Mouse (Mus musculus) urinary bladder, postnatal 4 days (tissue): ENCODE data around the gene Cfap69.

Source experiments
- DNase-seq, 2 experiments: peaks; one replicate each; pipeline ENCODE4 v3.0.0; 2021 to 2022; ENCODE audit warnings: low spot score in 2 of 2

Gene Cfap69

DNA sequence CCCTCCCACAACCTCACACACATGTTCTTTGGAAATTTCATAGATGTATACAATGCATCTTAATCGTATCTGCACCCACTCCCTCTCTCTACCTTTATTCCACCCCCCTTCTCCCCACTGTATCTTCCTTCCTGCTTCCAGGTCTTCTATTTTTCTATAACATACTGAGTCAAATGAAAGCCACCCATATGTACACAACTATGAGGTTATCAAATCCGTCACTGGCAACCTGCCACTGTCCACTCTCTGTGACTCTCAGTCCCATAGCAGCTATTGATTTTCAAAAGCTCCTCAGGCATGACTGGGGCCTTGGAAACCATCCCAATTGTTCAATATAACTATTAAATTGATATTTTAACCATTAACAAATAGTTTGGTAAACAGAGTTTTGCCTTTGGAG is 6.1 kb downstream of the Cfap69 start:
- no peak for DNase-seq

DNA sequence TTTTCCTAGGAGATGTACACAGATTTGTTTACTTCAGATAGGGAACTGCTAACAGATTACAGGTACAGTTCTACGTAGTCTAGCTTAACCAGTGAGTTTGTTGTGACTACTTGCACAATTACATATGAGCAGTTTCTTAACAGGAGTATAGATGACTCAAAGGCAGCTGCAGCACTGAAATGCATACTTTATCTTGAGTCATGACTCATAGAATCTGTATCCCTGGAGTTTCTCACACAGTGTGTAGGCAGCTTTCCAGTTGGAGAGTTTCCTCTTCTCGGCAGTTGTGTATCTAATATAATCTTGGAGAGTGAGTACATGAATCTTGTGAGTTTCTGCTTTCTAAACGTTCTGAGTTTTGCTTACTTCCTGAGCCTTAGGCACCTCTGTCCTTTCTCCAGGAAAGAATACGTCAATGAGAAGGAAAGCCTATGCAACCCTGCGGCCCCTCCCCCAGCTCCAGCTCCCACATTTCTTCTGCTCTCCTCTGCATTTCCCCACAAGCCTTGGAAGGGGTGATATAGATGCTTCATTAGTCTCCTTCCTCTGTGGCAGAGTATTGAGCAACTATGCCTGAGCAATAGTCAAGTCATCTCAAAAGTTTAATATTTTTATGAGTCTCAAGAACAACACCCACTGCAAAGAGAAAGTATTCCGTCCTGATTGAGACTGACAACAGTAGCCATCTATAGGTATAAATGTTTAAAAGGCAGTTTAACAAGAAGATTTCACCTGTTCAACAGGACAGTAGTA is 15.0 kb downstream of the Cfap69 start:
- no peak for DNase-seq

DNA sequence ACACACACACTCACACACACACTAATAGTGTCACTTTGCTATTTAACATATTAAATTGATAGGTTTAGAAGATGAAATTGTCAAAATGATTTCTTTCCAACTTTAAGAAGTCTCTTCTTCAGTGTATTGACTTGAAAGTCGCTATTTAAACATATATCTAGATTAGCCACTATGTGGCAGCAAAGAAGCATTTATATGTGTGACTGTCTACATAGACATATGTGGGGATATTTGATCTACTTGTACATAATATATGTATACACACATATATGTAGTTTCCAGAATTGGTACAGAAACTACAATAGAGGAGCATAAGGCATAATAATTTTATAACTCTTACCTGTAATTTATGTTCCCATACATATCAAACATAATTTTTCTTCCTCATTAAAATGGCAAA is 17.9 kb downstream of the Cfap69 start:
- DNase-seq = no peak

DNA sequence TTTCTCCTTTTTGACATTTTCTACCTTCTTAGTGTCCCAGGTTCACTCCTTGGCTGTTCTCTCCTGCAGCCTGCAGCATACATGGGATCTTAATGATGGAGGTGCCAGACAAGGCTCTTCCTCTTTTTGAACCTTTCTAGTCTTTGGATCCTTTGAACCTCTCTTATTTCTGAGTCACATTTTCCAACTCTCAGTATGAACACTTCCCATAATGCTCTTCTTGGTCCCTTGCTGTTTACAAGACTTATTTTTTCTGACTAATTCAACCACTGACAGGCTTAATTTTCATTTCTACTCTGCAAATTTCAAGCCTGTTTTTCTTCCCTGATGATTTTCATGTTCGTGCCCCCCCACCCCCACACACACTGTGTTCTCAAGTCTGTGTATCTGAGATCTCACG is 25.5 kb downstream of the Cfap69 start:
- DNase-seq = no peak

DNA sequence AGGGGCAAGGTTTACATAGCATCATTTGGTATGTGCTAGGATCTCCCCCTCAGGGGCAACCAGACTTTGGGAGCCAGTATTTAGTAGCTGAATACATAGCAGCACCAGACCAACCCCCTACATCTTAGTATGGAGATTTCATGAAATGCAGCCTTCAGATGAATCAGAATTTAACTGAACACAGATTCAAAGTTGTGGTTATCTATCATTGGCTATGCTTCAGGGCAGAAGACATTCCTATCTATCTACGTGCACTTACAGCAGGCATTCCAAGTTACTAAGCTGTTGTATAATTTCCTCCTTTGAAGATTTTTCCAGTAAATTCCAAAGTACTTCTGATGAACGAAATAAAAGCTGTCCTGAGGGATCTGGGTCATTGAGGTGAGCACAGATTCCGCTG is 38.5 kb downstream of the Cfap69 start:
- no peak for DNase-seq

DNA sequence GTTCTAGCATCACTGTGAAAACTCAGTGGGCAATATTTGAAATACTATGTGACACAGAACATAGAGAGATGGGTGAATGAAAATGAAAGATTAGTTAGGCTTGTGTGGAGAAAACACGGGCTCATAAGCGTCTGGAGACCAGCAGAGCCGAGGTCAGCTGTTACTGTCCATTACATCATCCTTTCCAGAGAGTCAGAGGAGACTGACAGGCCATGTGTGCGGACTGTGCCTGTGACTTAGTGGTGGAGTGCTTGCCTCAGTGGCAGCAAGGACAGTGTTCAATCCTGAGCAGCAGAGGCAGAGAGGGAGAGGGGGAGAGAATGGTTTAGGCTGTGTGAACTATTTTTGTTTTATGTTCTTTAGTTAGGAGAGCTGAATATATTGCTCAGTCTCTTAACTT is 45.7 kb downstream of the Cfap69 start:
- DNase-seq = no peak

DNA sequence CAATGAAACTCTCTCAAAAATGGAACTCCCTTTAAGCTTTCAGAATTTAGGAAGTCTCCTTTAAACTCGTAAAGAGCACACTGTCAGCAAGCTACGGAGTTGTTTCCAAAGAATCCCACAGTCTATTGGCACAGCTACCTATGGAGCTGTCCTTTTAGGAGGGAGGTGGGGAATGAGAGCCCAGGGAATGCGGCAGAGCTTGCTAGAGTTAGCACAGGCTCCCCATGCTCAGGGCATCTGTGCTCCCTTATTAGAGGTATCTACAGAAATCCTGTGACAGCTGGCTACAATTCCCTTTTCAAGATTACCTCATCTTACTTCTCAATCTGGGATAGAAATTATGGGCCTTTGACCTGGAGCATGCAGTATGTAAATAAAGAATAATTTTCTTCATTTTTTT is 53.5 kb downstream of the Cfap69 start:
- no peak for DNase-seq

DNA sequence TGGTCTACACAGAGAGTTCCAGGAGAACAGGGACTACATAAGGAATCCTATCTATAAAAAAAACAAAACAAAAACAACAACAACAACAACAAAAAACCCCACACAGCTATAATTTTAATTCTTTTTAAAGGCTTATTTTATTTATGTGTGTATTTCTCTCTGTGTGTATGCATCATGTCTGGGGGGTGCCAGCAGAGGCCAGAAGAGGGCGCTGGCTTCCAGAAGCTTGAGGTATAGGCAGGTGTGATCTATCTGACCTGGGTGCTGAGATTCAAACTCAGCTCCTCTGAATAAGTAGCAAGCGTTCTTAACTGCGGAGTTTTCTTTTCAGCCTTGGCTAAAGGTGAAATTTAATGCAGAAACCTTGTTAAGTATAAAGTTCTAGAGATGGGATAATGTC is 76.4 kb downstream of the Cfap69 start:
- no peak for DNase-seq

DNA sequence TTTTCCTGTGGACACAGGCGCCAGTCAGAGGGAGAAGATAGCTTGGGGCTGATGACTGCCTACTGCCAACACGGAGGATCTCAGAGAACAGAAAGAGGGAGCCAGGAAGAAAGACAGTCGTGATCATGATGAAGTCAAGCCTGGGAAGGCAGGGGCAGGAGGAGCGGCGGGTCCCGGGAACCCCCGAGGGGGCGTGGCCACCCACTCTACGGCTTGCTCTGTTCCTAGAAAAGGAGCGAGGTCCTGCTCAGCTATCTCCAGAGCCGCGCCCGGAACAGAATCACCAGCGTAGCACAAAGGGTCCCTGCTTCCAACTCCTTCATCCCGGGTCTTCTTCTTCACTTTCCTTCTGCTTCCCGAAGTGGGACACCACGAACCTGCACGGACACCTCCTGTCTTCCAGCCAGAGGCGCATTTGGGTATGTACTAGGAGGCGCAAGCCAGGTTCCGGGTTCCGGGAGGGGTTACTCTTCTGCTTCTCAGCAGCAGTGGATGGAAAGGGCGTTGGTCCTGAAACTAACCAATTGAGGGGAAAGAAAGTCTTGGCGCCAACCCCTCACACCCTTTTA is 90.2 kb downstream of the Cfap69 start, which contains the start of gene Gm8773:
TSS of gene Gm8773 (plus strand) at position 51 of the 569 bp plus-strand sequence.
- no peak for DNase-seq

DNA sequence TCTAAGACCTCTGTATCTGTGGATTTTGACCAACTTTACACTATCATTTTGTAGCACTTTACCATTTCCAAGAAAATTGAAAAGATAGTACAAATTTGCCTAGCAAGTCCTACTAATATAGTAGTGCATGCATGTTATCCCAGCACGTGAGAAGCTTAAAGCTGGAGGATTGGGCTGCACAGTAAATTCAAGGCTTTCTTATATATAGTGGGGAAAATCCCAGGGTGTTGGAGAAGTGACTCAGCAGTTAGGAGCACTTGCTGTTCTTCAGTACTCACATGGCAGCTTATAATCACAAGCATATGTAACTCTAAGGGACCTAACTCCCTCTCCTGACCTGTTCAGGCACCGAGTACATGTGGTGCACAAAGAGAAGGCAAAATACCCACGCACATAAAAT is 101.6 kb downstream of the Cfap69 start:
- no peak for DNase-seq

DNA sequence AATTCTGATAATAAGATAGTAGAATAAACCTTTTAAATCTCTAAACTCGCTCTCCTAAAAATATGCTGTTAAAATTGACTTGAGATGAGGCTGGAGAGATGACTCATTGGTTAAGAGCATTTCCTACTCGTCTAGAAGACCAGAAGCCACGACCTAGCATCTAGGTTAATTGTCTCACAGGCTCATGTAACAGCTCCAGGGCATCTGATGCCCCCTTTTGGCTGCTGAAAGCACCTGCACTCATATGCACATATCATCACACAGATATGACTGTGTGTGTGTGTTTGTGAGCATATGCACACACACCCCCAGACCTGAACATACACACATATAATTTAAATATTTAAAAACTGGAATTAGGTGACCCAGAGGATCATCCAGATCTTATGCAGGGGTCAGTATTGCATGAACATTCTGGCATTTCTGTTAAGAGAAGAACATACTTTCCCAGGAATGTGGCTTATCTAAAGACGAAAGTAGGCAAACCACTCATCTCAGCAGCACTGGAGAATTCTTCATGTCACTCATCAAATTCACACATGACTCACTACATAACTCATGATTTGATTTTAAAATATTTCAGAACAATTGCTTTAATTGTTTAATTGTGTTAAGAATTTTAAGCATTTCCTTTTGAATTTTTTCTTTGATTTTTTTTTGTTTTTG is 102.9 kb downstream of the Cfap69 start:
- DNase-seq = no peak

DNA sequence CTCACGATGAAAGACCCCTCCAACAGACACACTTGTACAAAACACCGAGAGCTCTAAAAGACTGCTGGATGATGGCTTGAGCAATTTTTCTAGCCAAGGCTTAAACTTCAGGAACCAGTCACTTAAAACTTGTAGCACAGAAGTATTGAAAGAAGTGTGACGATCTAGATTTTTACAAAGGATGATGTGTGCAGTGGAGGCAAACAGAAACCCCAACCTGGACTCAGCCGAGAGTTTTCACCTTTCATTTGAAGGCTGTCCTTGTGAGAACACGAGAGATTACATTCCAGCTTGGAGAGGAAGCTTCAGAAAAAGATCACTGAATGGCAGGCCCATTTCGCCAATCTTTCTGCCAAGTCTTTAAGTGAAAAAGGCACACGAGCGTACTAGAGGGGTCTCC is 104.2 kb downstream of the Cfap69 start:
- DNase-seq = no peak

DNA sequence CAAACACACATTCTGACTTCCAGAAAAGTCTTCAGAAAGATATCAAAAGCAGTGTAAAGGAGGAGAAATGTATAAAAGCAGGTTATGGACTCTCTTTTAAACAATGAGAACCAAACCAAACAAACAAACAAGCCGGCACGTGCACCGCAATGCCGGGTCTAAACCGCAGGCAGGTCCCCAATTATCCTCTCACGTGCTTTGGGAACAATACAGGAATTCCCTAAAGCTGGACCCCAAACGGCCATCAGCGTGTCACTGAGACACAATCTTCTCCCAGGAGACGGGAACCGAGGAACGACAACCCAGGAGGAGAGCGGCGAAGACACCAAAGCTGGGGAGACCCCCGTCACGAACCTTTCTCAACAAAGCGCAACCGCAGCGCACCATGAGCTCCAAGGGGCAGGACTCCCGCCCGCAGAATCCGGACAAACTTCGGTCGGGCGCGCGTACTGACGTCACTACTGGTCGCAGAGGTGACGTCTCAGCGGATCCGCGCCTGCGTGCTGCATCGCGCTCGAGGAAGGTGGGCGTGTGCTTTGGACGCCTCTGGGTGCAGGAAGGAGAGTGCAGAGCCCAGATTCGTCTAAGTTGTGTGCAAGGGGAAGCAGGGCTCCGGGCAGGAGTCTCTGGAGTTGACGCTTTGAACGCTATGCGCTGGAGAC is 104.8 kb downstream of the Cfap69 start, which contains the start of gene Gtpbp10:
TSS of gene Gtpbp10 (minus strand) at position 460 of the 662 bp plus-strand sequence.
- peak; percentile 88 to 95 for DNase-seq

DNA sequence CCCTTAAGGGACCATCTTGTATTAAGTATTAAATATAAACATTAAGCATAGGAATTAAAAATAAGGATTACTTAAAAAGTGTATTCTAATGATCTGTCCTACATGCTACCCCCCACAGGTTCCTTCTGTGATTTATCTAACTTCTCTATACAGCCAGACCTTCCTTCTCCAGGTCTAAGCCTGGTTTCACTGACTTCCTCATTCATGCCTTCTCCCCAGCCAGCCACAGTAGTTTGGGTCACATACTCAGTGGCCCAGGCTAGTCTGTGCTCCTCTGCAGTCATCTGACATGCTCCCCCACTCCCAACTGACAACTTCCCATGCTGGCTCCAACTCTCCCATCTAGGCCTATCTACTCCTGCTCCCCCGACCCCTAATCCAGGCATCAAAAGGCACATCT is 112.9 kb downstream of the Cfap69 start:
- DNase-seq = no peak

DNA sequence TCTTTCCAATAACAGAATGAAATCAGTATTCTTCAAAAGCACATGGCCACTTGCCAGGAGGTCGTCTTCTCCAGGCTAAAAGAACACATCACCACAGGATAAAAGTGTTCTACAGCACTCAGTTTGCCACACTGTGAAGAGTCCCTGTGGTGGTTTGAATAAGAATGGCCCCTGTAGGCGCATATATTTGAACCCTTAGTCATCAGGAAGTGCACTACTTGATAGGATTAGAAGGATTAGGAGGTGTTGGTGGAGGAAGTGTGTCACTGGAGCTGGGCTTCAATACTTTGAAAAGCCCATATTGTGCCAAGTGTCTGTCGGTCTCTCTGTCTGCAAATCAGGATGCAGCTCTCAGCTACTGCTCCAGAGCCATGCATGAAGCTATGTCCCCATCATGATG is 123.7 kb downstream of the Cfap69 start:
- no peak for DNase-seq

DNA sequence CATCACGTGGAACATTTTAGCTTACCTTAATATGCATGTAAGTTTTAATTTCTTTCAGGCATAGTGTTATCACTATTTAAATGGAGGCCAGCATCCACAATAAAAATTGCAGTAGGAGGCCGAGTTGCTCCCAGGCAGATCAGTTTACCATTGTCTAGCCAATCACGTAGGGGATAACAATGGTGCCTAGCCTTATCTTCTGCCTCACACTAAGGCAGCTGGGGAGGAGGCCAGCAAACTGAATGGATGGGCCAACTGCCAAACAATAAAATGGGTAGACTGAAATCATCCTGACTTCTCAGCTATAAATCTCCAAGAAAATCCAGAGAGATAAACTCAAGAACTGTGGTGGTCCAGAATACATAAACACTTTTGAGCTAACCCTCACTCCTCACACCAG is 124.3 kb downstream of the Cfap69 start:
- no peak for DNase-seq

DNA sequence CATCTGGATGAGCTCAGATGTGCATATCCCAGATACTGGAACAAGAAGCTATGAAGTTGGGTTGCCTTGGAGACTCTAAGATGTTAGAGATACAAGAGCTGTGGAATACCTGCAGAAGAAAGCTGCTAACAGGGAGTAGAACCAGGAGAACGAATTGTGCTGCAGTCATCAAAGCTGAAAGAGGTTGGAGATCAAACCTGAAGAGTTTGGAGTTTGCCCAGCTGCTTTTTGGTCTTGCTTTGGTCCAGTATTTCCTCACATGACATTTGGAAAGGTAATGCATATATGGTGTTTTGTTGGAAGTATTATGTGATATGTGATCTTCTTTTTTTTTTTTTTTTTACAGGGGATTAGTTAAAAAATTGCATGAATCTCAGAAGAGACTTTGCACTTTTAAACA is 127.9 kb downstream of the Cfap69 start:
- no peak for DNase-seq

DNA sequence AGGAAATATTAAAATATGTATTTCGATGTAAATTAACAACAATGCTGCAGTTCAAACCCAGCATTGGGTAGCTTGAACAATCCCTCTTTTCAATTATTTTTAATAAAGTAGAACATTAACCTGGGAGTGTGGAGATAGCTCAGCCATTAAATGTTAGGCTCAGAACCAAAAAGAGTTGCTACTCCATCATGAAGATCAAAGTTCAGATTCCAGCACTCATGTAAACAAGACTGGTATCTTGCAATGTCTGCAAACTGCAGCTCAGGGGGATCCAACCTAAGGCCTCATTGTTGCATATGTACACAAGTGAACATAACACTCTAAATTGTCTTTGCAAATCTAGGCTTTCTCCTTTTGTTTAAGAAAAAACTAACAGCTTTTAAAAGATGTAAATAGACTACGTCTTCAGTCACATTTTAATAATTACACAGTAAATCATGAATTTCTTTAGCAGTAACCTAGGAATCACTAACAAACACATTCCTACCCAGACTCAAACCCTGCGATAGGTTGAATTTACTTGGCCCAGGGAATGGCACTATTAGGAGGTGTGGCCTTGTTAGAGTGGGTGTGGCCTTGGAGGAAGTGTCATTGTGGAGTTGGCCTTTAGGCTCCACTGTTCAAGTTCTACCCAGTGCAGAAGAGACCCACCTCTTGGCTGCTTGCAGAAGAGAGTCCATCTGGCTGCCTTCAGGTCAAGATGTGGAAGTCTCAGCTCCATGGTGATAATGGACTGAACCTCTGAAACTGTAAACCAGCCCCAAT is 130.2 kb downstream of the Cfap69 start:
- DNase-seq = no peak
